Mouse (Mus musculus) stomach, embryonic 15.5 days (tissue): Measurements from ENCODE around the gene Slc46a3. TPM values are rescaled to one million over a fixed set of nuclear protein-coding genes. Genes with fewer than 3 reads are reported as not detected.

Experiments used
- ATAC-seq: fragments of 200-750 bp; cut with Nextera tagmentation; 2 replicates; pipeline ENCODE4 v1.8.0; 2017; ENCODE audit warnings: low read depth, moderate number of reproducible peaks, moderate TSS enrichment; ENCODE audit not compliant: insufficient read depth, low FRiP score
- H3K27ac ChIP-seq: fragments of 300-500 bp; sonication (generic); 2 replicates; pipeline ENCODE4 v1.5.1; 2015; ENCODE audit warnings: mild to moderate bottlenecking, inconsistent platforms
- H3K27me3 ChIP-seq: fragments of 300-500 bp; sonication (generic); replicated peaks from 2 replicates; pipeline ENCODE4 v1.6.1; 2015; ENCODE audit warnings: inconsistent platforms
- H3K36me3 ChIP-seq: fragments of 300-500 bp; sonication (generic); 2 replicates; pipeline ENCODE4 v1.6.1; 2015; ENCODE audit warnings: inconsistent platforms
- H3K4me1 ChIP-seq: fragments of 300-500 bp; sonication (generic); 2 replicates; pipeline ENCODE4 v1.6.1; 2015; ENCODE audit warnings: inconsistent platforms
- H3K4me2 ChIP-seq: fragments of 300-500 bp; sonication (generic); 2 replicates; pipeline ENCODE4 v1.6.1; 2015; ENCODE audit warnings: mild to moderate bottlenecking, inconsistent platforms
- H3K4me3 ChIP-seq: fragments of 300-500 bp; sonication (generic); replicated peaks from 2 replicates; pipeline ENCODE4 v1.5.1; 2015; ENCODE audit warnings: inconsistent platforms
- H3K9ac ChIP-seq: fragments of 300-500 bp; sonication (generic); 2 replicates; pipeline ENCODE4 v1.6.1; 2015; ENCODE audit warnings: inconsistent platforms
- H3K9me3 ChIP-seq: fragments of 300-500 bp; sonication (generic); 2 replicates; pipeline ENCODE4 v1.6.1; 2016; ENCODE audit warnings: inconsistent platforms
- WGBS: fragments of 180-500 bp; shearing (Covaris S2); methylation state at CpG from one replicate; pipeline ENCODE4 v1.1.7; 2015; 5-methylcytosine and 5-hydroxymethylcytosine counted together
- polyA plus RNA-seq: library from polyadenylated mRNA; unstranded; fragments of >200 nt; fragmentation: Nextera tagmentation; extraction: Ambion mirVana; gene quantifications from 2 replicates; pipeline ENCODE4 v1.2.1, GENCODE M21; 2015

Gene Slc46a3
- polyA plus RNA-seq, 1 experiment from 2014 or later = 5.7 TPM

DNA sequence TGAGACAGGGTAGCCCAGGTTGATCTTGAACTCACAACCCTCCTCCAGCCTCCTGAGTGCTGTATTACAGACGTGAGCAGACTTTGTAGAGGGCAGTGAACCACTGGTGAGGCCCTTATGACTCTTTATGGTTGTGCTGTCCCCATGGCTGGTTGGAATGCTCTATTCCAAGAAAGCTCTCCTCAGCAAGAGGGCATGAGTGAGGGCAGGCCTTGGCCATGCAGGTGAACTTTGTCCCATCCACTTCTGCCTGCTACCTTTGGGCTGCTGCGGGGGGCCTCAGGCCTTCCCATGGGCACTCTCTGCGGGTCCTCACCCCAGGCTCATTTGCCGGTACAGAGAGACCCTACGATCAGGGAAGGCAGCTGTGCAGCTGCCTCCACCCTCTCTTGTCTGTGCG, 1.9 kb downstream of the Slc46a3 start:
- Histone ChIP-seq H3K27ac (no peak overlapping the region), H3K9ac (no peak overlapping the region)

DNA sequence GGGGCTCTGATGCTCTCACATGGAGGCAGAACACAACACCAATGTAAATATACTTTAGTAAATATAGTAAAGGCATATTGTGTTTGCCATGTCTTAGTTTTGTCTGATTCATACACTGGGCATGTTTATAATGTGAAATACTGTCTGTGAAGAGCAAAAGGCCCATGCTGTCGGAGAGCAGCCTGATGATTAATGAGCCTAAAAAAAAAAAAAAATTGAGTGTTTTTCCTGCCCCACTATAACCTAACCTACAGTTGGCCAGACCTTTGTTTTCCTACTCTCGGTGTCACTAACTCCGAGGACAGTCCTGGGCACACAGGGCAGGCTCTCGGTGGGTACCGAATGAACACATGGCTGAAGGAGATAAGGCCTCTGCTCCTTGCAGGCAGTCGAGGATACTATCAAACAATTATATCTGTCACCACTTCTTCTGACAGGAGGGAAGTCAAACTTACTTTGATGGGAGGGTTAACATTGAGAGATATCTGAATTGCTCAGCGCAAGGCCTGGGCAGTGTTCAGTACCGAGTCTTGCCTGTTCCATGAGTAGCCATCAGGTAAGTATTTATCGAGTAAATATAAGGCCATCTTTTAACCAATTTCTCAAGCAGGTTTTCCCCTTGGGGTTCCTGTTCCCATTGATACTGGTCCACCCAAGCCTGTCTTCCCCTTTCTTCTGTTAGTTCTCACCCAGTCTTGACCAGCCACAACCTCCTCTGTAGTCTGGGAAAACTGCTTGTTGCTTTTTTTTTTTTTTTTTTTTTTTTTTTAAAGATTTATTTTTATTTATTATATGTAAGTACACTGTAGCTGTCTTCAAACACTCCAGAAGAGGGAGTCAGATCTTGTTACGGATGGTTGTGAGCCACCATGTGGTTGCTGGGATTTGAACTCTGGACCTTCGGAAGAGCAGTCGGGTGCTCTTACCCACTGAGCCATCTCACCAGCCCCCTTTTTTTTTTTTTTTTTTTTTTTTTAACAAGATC, 6.0 kb downstream of the Slc46a3 start:
- 77% methylated on average over 10 of the region's 12 CpGs for WGBS
- Histone ChIP-seq H3K36me3 (no peaks in the 10 kb centered on the region), H3K27ac (no peak overlapping the region), H3K27me3 (no peaks in the 10 kb centered on the region), H3K4me3 (no peak overlapping the region), H3K9me3 (no peaks in the 10 kb centered on the region), H3K4me1 (peaks cover 7% of the 10 kb centered on the region; the same call in 1 of the 2 replicates), H3K4me2 (no peak overlapping the region), H3K9ac (no peak overlapping the region)
- ATAC-seq = peak; percentile 88; the same call in 1 of the 2 replicates

More for the DNA sequence above, 1.9 kb downstream of the Slc46a3 start:
- H3K4me3 ChIP-seq = no peak overlapping the region
- peaks cover 10% of the 10 kb centered on the region for H3K4me1 ChIP-seq
- H3K9me3 ChIP-seq = no peaks in the 10 kb centered on the region
- H3K4me2 ChIP-seq = no peak overlapping the region; the same call in 1 of the 2 replicates
- H3K36me3 ChIP-seq = no peaks in the 10 kb centered on the region
- ATAC-seq = no peak
- peaks cover 5% of the 10 kb centered on the region for H3K27me3 ChIP-seq
- 36% methylated on average over 6 of the region's 6 CpGs for WGBS

DNA sequence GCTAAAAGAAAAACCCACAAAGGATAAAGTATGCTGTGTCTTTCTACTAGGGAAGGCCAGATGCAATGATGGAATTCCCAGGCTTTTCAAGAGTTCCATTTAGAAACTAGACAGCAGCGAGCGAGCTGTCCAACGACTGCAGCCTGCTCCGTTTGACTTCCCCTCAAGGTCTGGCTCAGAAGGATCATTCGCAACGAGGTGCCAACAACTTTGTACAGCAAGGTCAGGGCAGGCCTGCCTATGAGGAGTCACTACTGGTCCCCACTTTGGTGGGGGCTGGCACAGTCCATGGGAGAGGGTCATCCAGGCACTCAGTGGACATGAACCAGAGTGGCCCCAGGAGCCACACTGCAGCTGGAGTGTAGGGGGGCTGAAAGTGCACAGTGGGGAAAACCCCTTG, 11.0 kb downstream of the Slc46a3 start:
- H3K27me3 ChIP-seq = no peaks in the 10 kb centered on the region
- no peak overlapping the region for H3K9ac ChIP-seq
- WGBS = 84% methylated on average over 6 of the region's 6 CpGs
- H3K4me3 ChIP-seq = no peak overlapping the region
- no peaks in the 10 kb centered on the region for H3K4me1 ChIP-seq
- H3K4me2 ChIP-seq = no peak overlapping the region
- H3K36me3 ChIP-seq = peaks cover 16% of the 10 kb centered on the region; the same call in 1 of the 2 replicates
- no peak overlapping the region for H3K27ac ChIP-seq
- no peaks in the 10 kb centered on the region for H3K9me3 ChIP-seq
- ATAC-seq = no peak

DNA sequence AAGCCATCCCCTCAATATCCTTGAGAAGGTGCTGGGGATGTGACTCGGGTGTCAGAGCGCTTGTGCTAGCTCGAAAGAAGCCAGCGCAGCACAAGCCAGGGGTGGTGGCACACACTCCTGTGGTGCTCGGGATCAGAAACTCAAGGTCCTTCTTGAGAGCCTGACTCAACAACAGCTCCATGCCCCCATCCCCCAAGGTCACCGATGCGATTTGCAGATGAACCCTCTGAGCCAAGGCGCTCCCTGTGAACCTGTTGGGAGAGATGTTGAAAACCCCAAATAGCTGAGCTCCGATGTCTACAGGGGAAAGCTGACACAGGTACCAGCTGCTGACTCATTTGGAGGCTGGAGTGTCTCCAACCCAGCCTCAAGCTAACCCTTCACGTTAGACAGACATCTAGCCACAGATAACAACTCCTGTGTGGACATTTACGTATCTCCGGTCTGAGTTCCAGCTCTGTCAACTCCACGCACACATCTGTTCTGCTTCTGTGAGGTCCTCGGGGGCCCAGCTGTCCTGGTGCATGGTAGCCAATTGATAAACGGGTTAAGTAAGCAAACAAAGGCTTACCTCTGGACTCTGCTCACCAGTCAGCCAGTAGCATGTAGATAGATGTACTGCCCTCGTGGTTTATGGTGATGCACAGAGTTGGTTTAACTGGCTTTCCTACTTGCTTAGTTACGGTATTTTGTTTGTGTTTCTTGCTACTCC, 14.5 kb downstream of the Slc46a3 start:
- H3K36me3 ChIP-seq = peaks cover 45% of the 10 kb centered on the region
- no peak overlapping the region for H3K27ac ChIP-seq
- H3K4me1 ChIP-seq = no peaks in the 10 kb centered on the region
- H3K9ac ChIP-seq = no peak overlapping the region
- no peaks in the 10 kb centered on the region for H3K27me3 ChIP-seq
- ATAC-seq = peak; percentile 47; the same call in 1 of the 2 replicates
- no peaks in the 10 kb centered on the region for H3K9me3 ChIP-seq
- no peak overlapping the region for H3K4me3 ChIP-seq
- WGBS = 75% methylated on average over 17 of the region's 17 CpGs
- H3K4me2 ChIP-seq = no peak overlapping the region

DNA sequence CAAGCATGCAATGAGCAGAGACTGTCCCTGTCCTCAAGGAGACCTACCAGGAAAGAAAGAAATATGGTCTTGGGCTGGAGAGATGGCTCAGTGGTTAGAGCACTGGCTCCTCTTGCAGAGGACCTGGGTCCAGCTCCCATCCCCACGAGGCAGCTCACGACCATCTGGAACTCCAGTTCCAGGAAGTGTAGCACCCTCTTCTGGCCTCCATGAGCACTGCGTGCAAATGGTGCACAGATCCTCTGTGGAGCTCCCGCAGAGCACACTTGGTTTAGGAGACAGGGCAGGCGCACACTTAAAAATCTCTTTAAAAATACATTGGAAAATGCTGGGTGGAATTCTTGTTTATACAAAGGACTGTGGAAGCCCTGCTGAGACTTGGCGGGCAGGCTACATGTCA, 17.1 kb downstream of the Slc46a3 start:
- 81% methylated on average over 6 of the region's 6 CpGs for WGBS
- Histone ChIP-seq H3K27me3 (no peaks in the 10 kb centered on the region), H3K4me3 (no peak overlapping the region), H3K9ac (no peak overlapping the region), H3K4me1 (no peaks in the 10 kb centered on the region), H3K9me3 (no peaks in the 10 kb centered on the region), H3K36me3 (peaks cover 67% of the 10 kb centered on the region), H3K27ac (no peak overlapping the region), H3K4me2 (no peak overlapping the region)
- no peak for ATAC-seq

DNA sequence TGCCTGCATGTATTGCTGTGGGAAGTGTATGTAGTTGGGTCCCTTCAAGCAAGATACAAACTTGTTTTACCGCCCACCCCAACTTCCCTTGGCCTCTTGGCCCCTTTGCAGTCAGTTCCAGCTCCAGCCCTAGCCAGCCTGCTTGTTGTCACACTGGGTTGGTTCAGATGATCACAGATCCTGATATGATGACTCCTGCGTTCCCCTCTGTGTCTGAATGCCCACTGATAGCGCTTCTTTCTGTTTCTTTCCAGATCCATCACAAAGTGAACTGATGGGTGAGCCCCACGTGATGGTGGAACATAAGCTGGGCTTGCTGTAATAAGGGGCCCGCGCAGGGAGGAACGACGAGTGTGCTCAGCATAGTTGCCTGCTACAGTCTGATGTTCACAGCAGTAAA, 19.4 kb downstream of the Slc46a3 start:
- Histone ChIP-seq H3K9ac (no peak overlapping the region), H3K4me1 (no peaks in the 10 kb centered on the region), H3K27ac (no peak overlapping the region), H3K4me2 (no peak overlapping the region), H3K4me3 (no peak overlapping the region), H3K27me3 (no peaks in the 10 kb centered on the region), H3K9me3 (no peaks in the 10 kb centered on the region), H3K36me3 (peaks cover 70% of the 10 kb centered on the region)
- 89% methylated on average over 8 of the region's 8 CpGs for WGBS
- ATAC-seq = no peak

DNA sequence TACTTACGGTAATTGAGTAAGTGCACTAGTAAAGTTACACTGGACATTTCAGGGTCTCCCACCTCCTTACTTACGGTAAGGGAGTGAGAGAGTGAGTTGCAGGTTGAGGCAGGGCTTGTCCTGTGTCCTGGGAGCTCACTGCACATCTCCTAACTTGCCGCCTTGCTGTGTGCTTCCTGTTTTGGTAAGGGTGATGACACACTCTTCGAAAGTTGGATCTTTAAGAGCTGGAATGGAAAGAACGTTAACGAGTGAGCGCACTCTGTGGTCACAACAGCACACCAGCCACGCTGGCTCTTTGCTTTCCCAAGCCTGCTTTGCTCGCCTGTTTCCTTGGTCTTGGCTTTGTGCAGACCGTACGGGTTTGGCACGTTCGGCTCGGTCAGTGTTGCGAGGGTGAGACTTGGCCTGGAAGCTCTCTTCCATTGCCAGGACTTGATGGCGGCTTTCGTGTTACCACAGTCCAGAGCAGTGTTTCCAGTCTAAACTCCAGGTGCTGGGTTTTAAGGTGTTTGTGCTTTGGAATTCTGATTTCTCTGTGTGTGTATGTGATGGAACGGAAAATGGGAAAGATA, 20.0 kb downstream of the Slc46a3 start:
- H3K27me3 ChIP-seq = no peaks in the 10 kb centered on the region
- no peak overlapping the region for H3K9ac ChIP-seq
- H3K4me3 ChIP-seq = no peak overlapping the region
- H3K4me2 ChIP-seq = no peak overlapping the region
- no peaks in the 10 kb centered on the region for H3K9me3 ChIP-seq
- H3K4me1 ChIP-seq = no peaks in the 10 kb centered on the region
- 93% methylated on average over 18 of the region's 18 CpGs for WGBS
- no peak overlapping the region for H3K27ac ChIP-seq
- peaks cover 70% of the 10 kb centered on the region for H3K36me3 ChIP-seq
- ATAC-seq = no peak

DNA sequence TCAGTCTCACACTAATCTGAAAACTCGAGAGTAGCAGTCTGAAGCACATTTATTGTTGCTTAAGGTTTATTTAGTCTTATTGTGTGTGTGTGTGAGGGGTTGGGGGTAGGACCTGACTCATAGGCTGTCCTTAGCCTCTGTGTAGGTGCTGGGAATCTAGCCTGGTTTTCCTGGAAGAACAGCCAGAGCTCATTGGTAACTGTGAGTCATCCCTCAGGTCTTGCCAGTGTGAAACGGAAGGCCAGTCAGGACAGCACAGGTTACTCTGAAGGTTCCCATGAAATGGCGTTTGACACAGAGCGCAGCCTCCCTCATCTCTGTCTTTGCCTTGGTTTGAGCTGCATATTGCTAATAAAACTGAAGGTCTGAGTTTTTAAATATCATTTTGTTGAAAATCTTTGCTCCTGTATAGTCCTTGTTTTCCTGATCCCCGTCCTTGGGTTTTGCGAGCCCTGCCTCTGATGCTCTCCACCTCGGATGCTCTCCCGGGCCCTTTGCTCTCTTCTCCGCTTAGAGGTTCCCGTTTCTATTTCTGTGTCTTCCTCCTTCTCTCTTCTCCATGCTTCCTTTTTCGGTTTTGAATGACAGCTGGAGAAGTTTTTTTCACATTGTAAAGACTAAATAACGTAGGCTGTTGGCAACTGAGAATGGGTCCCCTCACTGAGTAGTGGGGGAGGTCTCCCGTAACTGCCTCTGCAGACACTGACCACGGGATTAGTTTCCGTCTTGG, 23.4 kb downstream of the Slc46a3 start:
- 82% methylated on average over 15 of the region's 15 CpGs for WGBS
- no peaks in the 10 kb centered on the region for H3K9me3 ChIP-seq
- ATAC-seq = no peak

DNA sequence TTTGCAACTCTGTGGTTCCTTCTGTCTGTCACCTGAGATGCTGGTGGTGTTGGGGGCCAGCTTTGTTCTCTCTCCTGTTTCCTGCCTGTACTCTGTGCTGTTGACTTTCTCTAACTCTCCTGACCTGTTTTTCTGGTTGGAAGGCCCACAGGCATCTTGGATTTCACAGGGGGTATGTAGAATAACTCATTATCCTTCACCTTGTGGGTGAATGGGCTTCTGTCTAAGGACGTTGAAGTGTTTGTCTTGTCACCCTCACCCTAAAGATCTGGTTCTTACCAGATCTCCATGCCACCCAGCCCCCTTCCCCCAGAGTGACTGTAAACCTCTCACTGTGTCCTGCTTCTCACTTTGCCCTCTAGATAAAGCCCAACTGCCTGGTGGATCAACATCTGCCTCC, 24.3 kb downstream of the Slc46a3 start:
- peaks cover 47% of the 10 kb centered on the region for H3K36me3 ChIP-seq
- H3K4me3 ChIP-seq = no peak overlapping the region
- H3K27me3 ChIP-seq = no peaks in the 10 kb centered on the region
- peak overlapping the region; percentile 63; the same call in 1 of the 2 replicates for H3K27ac ChIP-seq
- WGBS = 70% methylated on average over 1 of the region's 1 CpGs
- no peak overlapping the region for H3K4me2 ChIP-seq
- no peak overlapping the region for H3K9ac ChIP-seq
- no peaks in the 10 kb centered on the region for H3K4me1 ChIP-seq
- peak; percentile 48 for ATAC-seq
- no peaks in the 10 kb centered on the region for H3K9me3 ChIP-seq

More for the DNA sequence above, 23.4 kb downstream of the Slc46a3 start:
- H3K9ac ChIP-seq = no peak overlapping the region
- H3K4me2 ChIP-seq = no peak overlapping the region
- H3K36me3 ChIP-seq = peaks cover 50% of the 10 kb centered on the region
- H3K27me3 ChIP-seq = no peaks in the 10 kb centered on the region
- no peak overlapping the region for H3K4me3 ChIP-seq
- H3K4me1 ChIP-seq = no peaks in the 10 kb centered on the region
- H3K27ac ChIP-seq = no peak overlapping the region

DNA sequence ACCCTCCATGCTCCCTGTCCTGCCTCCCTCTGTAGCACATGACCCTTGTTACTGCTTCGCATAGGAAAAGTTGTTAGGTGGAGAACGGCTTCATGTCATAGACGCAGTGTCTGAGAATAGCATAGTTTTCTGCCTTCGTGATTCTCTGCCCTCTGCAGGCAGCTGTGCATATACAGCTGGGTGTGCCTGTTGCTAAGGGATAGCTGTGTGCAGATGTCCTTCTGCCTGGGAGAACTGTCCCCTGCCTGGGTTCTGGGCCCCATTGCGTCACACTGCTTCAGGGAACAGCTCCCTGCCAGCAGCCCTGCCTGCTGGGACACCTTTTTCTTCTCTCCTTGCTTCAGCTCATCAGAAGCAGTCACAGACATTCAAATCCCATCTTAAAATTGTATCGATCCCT, 25.0 kb downstream of the Slc46a3 start:
- no peak overlapping the region for H3K4me3 ChIP-seq
- ATAC-seq = 0 out of 2 replicates have a peak, but pooled peaks have one; percentile 35

DNA sequence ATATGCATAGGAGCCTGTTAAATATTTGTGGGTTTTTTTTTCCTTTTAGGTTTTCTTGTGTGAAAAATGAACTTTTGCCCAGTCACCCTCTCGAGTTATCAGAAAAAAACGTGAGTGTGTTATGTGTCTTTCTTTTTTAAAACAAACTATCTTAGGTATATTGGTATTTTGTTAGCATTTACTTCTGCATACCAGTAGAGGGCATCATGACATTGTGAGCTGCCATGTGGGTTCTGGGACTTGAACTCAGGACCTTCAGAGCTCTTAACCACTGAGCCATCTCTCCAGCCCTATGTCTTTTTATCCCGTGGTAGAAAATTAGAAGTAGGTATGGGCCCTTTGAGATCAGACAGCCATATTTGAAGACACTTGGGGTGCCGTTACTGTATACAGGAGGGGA, 25.9 kb downstream of the Slc46a3 start:
- 91% methylated on average over 4 of the region's 4 CpGs for WGBS
- H3K27me3 ChIP-seq = no peaks in the 10 kb centered on the region
- H3K4me1 ChIP-seq = no peaks in the 10 kb centered on the region
- no peak overlapping the region for H3K9ac ChIP-seq
- no peak for ATAC-seq
- H3K36me3 ChIP-seq = peaks cover 45% of the 10 kb centered on the region
- H3K4me3 ChIP-seq = no peak overlapping the region
- H3K9me3 ChIP-seq = no peaks in the 10 kb centered on the region
- no peak overlapping the region for H3K27ac ChIP-seq
- no peak overlapping the region for H3K4me2 ChIP-seq

More for the DNA sequence above, 25.0 kb downstream of the Slc46a3 start:
- Histone ChIP-seq H3K36me3 (peaks cover 46% of the 10 kb centered on the region), H3K9ac (no peak overlapping the region), H3K4me1 (no peaks in the 10 kb centered on the region), H3K9me3 (no peaks in the 10 kb centered on the region), H3K4me2 (no peak overlapping the region), H3K27ac (peak overlapping the region; percentile 63; the same call in 1 of the 2 replicates), H3K27me3 (no peaks in the 10 kb centered on the region)
- 81% methylated on average over 6 of the region's 6 CpGs for WGBS
